Mouse (Mus musculus) hindbrain, postnatal 0 days (tissue): ENCODE data around the gene Nr4a1. TPM values are rescaled to one million over a fixed set of nuclear protein-coding genes. Genes with fewer than 3 reads are reported as not detected.

Source experiments
- ATAC-seq: fragments of 200-750 bp; cut with Nextera tagmentation; 2 replicates; pipeline ENCODE4 v1.8.0; 2017; ENCODE audit warnings: mild to moderate bottlenecking, moderate TSS enrichment, moderate library complexity
- DNase-seq: peaks from one replicate; pipeline ENCODE4 v3.0.0-alpha.2; 2015; ENCODE audit warnings: low spot score
- H3K27ac ChIP-seq: fragments of 300-500 bp; sonication (generic); 2 replicates; pipeline ENCODE4 v1.5.1; 2014; ENCODE audit warnings: mild to moderate bottlenecking
- H3K27me3 ChIP-seq: fragments of 300-500 bp; sonication (generic); 2 replicates; pipeline ENCODE4 v1.6.1; 2014; ENCODE audit warnings: low read length, mixed read lengths; ENCODE audit not compliant: insufficient read depth
- H3K36me3 ChIP-seq: fragments of 300-500 bp; sonication (generic); 2 replicates; pipeline ENCODE4 v1.6.1; 2014; ENCODE audit warnings: low read length, mixed read lengths; ENCODE audit not compliant: insufficient read depth
- H3K4me1 ChIP-seq: fragments of 300-500 bp; sonication (generic); 2 replicates; pipeline ENCODE4 v1.6.1; 2014; ENCODE audit warnings: antibody characterized with exemption, low read length, mixed read lengths; ENCODE audit not compliant: insufficient read depth
- H3K4me2 ChIP-seq: fragments of 300-500 bp; sonication (generic); 2 replicates; pipeline ENCODE4 v1.6.1; 2014; ENCODE audit warnings: low read depth, mild to moderate bottlenecking, low read length, moderate library complexity, mixed read lengths
- H3K4me3 ChIP-seq: fragments of 300-500 bp; sonication (generic); 2 replicates; pipeline ENCODE4 v1.5.1; 2014; ENCODE audit warnings: low read length
- H3K9ac ChIP-seq: fragments of 300-500 bp; sonication (generic); replicated peaks from 2 replicates; pipeline ENCODE4 v1.6.1; 2014; ENCODE audit warnings: mild to moderate bottlenecking, low read length, moderate library complexity, mixed read lengths
- H3K9me3 ChIP-seq: fragments of 300-500 bp; sonication (generic); 2 replicates; pipeline ENCODE4 v1.6.1; 2016; ENCODE audit warnings: low read length, mixed read lengths
- CTCF ChIP-seq: IDR thresholded peaks from 2 replicates; pipeline ENCODE4 v1.5.1; 2016; ENCODE audit warnings: antibody characterized with exemption, control low read depth, low read depth
- WGBS: fragments of 180-500 bp; shearing (Covaris S2); extraction: QIAGEN DNeasy Blood & Tissue Kit; methylation state at CpG from one replicate; pipeline ENCODE4 v1.1.7; 2014; 5-methylcytosine and 5-hydroxymethylcytosine counted together
- polyA plus RNA-seq: library from polyadenylated mRNA; unstranded; fragments of >200 nt; fragmentation: Nextera tagmentation; extraction: Ambion mirVana; gene quantifications from 2 replicates; pipeline ENCODE4 v1.2.1, GENCODE M21; 2015
- total RNA-seq: library from RNA; depleted of rRNA; stranded (reverse); fragments of >200 nt; gene quantifications from 2 replicates; pipeline ENCODE4 v1.2.3, GENCODE M21; 2014

The Nr4a1 gene
- total and polyA plus RNA-seq, 2 experiments from 2014 or later, result 6.5 to 10.3 TPM

DNA sequence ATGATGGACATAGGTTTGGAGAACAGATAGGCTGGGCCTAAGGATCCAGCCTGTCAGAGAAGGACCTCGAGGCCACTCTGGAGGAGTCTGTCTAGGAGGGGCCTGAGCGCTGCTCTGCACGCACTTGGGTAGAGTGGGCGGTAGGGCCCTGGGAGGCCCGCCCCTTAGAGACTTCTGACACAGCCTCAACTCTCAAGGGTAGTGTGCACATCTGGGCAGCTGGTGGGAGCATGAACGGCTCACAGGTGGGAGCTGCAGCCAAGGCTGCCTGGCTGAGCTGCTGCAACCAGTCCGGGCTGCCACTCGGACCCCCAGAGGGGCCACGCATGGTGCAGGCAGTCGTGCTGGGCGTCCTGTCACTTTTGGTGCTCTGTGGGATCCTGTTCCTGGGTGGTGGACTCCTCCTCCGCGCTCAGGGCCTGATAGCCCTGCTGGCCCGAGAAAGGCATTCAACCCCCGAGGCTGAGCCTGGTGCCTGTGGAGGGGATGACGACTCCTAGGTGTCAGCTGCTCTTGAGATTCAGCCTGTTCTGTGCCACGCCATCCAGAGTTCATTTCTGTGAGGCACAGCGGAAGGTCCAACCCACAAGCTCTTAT lies 39.1 kb downstream of the Nr4a1 start, which contains the start of gene 6030408B16Rik:
Gene 6030408B16Rik, plus strand, starts transcription at position 188 of the 597 bp plus-strand sequence.
- 67% methylated on average over 18 of the region's 18 CpGs for WGBS

DNA sequence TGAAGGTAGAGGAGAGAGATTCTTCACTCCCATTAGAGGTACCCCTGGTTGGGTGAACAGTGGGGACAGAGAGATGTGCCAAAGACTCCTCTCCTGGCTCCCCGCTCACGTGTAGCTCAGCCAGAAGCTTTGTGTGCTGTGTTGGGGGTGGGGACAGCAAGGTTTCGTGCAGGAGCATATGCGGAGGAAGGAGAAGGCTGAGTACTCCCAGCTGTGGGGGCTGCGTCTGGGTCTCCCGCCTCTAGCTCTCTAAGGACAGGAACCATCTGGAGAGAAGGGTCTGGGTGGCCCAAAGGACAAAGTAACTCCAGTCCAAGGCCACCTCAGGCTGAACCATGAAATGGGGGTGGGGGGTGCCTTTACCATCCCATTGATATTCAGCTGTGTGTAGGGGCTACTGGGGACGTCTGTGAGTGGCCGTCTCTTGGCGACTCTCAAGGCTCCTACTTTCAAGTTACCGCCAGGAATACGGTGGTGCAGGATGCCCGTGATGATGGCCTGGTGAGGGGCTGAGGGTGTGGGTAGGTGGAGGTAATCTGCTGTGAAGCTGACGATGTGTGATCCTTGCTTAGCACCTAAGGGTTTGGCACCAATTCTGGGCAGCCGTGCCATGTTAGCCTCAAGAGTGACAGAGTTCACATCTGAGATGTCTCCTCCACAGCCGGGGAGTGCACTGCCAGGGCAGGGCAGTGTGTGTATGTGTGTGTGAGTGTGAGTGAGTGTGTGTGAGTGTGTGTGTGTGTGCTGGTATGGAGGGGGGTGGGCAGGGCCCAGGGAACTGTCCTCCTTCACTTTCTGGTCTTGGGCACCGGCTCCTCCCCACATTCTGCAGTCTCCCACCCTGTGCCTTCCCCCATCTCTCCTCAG lies 40.2 kb downstream of the Nr4a1 start:
- Histone ChIP-seq H3K36me3 (peaks cover 21% of the 10 kb centered on the region), H3K9me3 (no peaks in the 10 kb centered on the region), H3K9ac (no peak overlapping the region), H3K27me3 (no peaks in the 10 kb centered on the region), H3K4me3 (no peak overlapping the region), H3K4me1 (no peaks in the 10 kb centered on the region), H3K27ac (no peak overlapping the region), H3K4me2 (no peak overlapping the region)
- 60% methylated on average over 15 of the region's 16 CpGs for WGBS
- TF ChIP-seq CTCF, result no peak
- ATAC-seq (no peak), DNase-seq (no peak)

More for the DNA sequence above, 39.1 kb downstream of the Nr4a1 start, which contains the start of gene 6030408B16Rik:
- peaks cover 29% of the 10 kb centered on the region for H3K36me3 ChIP-seq
- H3K9me3 ChIP-seq, result no peaks in the 10 kb centered on the region
- no peak within 1 kb of the TSS for H3K27ac ChIP-seq
- DNase-seq (no peak), ATAC-seq (no peak)
- no peak within 1 kb of the TSS for H3K4me3 ChIP-seq
- no peak within 1 kb of the TSS for H3K9ac ChIP-seq
- TF ChIP-seq CTCF, result no peak
- H3K4me1 ChIP-seq, result no peaks in the 10 kb centered on the region
- H3K27me3 ChIP-seq, result no peaks in the 10 kb centered on the region
- H3K4me2 ChIP-seq, result no peak within 1 kb of the TSS

DNA sequence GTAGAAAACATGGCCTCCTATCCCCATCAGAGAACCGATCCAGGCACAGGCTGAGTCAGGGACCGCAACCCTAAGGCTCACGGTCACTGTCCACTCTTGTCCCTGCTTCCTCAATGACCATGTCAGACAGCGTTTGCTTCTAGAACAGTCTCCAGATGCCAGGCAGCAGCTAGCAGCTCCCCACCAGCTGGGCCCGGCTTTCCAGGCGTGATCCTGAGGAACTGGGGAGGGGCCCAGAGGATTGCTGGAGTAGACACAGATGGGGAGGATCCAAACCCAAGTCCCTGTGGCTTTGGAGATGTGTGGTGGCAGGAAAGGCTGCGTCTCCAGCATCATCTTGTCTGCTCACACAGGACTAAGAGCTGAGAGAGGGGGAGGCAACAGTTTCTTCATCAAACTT lies 41.0 kb downstream of the Nr4a1 start:
- 83% methylated on average over 7 of the region's 7 CpGs for WGBS
- Histone ChIP-seq H3K27me3 (no peaks in the 10 kb centered on the region), H3K9me3 (no peaks in the 10 kb centered on the region), H3K27ac (no peak overlapping the region), H3K4me3 (no peak overlapping the region), H3K4me2 (no peak overlapping the region), H3K36me3 (peaks cover 15% of the 10 kb centered on the region; the same call in 1 of the 2 replicates), H3K4me1 (no peaks in the 10 kb centered on the region), H3K9ac (no peak overlapping the region)
- no peak for ATAC-seq
- no peak for TF ChIP-seq CTCF
- no peak for DNase-seq

DNA sequence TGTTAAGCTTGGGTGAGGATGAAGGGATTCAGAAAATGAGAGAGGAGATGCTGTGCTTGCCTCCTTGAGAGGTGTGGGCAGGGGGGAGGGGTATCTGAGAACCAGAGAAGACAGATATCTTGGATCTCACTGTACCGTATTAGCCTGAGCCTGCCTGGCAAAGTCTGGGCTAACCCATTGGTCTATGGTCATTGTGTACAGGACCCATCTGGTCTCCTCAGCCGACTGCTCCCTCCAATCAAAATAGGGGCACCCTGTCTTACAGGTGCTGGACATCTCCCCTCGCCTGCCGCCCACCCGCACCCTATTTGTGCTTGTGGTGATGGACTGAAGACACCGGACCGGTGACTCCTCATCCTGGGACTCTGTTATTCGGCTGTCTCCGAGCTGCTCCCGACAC lies 41.5 kb downstream of the Nr4a1 start:
- no peak for TF ChIP-seq CTCF
- no peak overlapping the region for H3K4me2 ChIP-seq

DNA sequence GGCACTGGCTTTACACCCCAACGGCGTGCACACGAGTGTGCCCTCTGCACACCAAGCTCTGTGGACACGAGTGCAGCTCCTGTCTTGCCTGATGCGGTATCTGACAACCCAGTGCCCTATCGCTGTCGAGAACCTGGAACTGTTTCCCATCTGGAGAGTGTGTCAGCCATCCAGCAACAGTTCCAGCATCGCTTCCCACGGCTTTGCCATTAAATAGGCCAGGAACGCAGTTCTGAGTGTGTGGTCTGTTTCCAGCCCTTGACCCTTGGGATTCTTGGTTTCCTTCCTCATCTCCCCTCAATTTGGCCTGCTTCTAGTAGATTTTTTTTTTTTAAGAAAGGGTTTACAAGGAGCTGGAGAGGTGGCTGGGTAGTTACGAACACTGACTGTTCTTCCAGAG lies 42.0 kb downstream of the Nr4a1 start:
- Histone ChIP-seq H3K9me3 (no peaks in the 10 kb centered on the region), H3K4me1 (no peaks in the 10 kb centered on the region), H3K36me3 (peaks cover 6% of the 10 kb centered on the region; the same call in 1 of the 2 replicates), H3K9ac (no peak overlapping the region), H3K4me3 (no peak overlapping the region), H3K27ac (no peak overlapping the region), H3K27me3 (no peaks in the 10 kb centered on the region), H3K4me2 (no peak overlapping the region)
- 89% methylated on average over 11 of the region's 11 CpGs for WGBS
- DNase-seq (no peak), ATAC-seq (no peak)
- no peak for TF ChIP-seq CTCF

More for the DNA sequence above, 41.5 kb downstream of the Nr4a1 start:
- Histone ChIP-seq H3K9me3 (no peaks in the 10 kb centered on the region), H3K4me3 (no peak overlapping the region), H3K27me3 (no peaks in the 10 kb centered on the region), H3K9ac (no peak overlapping the region), H3K36me3 (peaks cover 11% of the 10 kb centered on the region; the same call in 1 of the 2 replicates), H3K27ac (no peak overlapping the region), H3K4me1 (no peaks in the 10 kb centered on the region)
- no peak for DNase-seq
- 94% methylated on average over 10 of the region's 10 CpGs for whole genome bisulfite sequencing
- ATAC-seq, result no peak

DNA sequence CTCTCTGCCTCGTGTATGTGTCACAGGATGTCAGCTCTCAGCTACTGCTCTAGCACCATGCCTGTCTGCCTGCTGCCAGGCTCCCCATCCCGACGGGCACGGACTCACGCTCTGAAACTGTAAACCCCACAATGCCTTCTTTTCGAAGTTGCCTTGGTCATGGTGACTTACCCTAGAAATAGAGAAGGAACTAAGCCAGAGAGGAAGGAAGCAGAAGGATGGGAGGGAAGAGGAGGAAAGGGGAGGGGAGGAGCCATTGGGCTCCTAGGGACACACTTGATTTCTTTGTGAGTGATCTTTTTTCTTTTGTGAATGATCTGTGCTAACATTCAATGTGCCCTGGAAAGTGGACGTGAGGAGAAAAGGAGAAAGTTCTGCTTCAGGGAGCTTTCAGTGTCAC lies 43.9 kb downstream of the Nr4a1 start:
- no peaks in the 10 kb centered on the region for H3K9me3 ChIP-seq
- H3K4me1 ChIP-seq, result no peaks in the 10 kb centered on the region
- WGBS, result 27% methylated on average over 7 of the region's 7 CpGs
- no peaks in the 10 kb centered on the region for H3K27me3 ChIP-seq
- ATAC-seq (no peak), DNase-seq (no peak)
- H3K27ac ChIP-seq, result no peak overlapping the region
- no peak overlapping the region for H3K4me3 ChIP-seq
- H3K36me3 ChIP-seq, result no peaks in the 10 kb centered on the region
- no peak overlapping the region for H3K9ac ChIP-seq
- H3K4me2 ChIP-seq, result no peak overlapping the region
- TF ChIP-seq CTCF, result no peak
